Mouse (Mus musculus) lung, postnatal 0 days (tissue): ENCODE data around the gene Robo2.

Source experiments
- CTCF ChIP-seq: IDR thresholded peaks from 2 replicates; pipeline ENCODE4 v1.5.1; 2016; ENCODE audit warnings: antibody characterized with exemption, mild to moderate bottlenecking
- EP300 ChIP-seq: IDR thresholded peaks from 2 replicates; pipeline ENCODE4 v1.6.1; 2016; ENCODE audit warnings: antibody characterized with exemption, mild to moderate bottlenecking, control low read depth

GRCm38 (mm10) chr16:73869527-73870212 is 542.0 kb downstream of the Robo2 start:
- no peak for TF ChIP-seq CTCF
- no peak for TF ChIP-seq EP300
